Mouse (Mus musculus): ENCODE data around the gene Tmem44. TPM values are rescaled to one million over a fixed set of nuclear protein-coding genes. Genes with fewer than 3 reads are reported as not detected.

The Tmem44 gene
- total and polyA plus RNA-seq, 2 experiments from 2014 or later = 66.6 to 107 TPM

GRCm38 (mm10) chr16:30511563-30512340 is 38.9 kb downstream of the Tmem44 start:
- ATAC-seq = no peak
- Histone ChIP-seq H3K4me2 (ENCODE audit: low read depth) (peak overlapping the region; percentile 58), H3K27me3 (ENCODE audit: insufficient read depth, low read length) (no peaks in the 10 kb centered on the region), H3K9ac (peak overlapping the region; percentile 88), H3K27ac (ENCODE audit: low read depth, low read length) (peak overlapping the region; percentile 96; the same call in 1 of the 2 replicates), H3K36me3 (ENCODE audit: insufficient read depth) (peaks cover 38% of the 10 kb centered on the region), H3K4me3 (ENCODE audit: low read depth, low read length) (peak overlapping the region; percentile 61), H3K4me1 (ENCODE audit: insufficient read depth) (peaks cover 5% of the 10 kb centered on the region; the same call in 1 of the 2 replicates), H3K9me3 (ENCODE audit: low read length) (no peaks in the 10 kb centered on the region)
- 78% methylated on average over 13 of the region's 13 CpGs for WGBS
- no peak for TF ChIP-seq CTCF (IDR thresholded peaks at IDR 0.05; ENCODE audit: low read depth)
- no peak for DNase-seq

GRCm38 (mm10) chr16:30510504-30511451 is 39.9 kb downstream of the Tmem44 start:
- Histone ChIP-seq H3K27ac (ENCODE audit: low read depth, low read length) (peak overlapping the region; percentile 96), H3K9ac (peak overlapping the region; percentile 88), H3K4me3 (ENCODE audit: low read depth, low read length) (peak overlapping the region; percentile 61), H3K4me2 (ENCODE audit: low read depth) (peak overlapping the region; percentile 58), H3K36me3 (ENCODE audit: insufficient read depth) (peaks cover 32% of the 10 kb centered on the region), H3K9me3 (ENCODE audit: low read length) (no peaks in the 10 kb centered on the region), H3K27me3 (ENCODE audit: insufficient read depth, low read length) (no peaks in the 10 kb centered on the region), H3K4me1 (ENCODE audit: insufficient read depth) (peaks cover 5% of the 10 kb centered on the region; the same call in 1 of the 2 replicates)
- WGBS = 3% methylated on average over 44 of the region's 44 CpGs
- no peak for TF ChIP-seq CTCF (IDR thresholded peaks at IDR 0.05; ENCODE audit: low read depth)
- DNase-seq = peak; percentile 93
- peak; percentile 93 for ATAC-seq

- peak overlapping the region; percentile 61 for H3K4me3 ChIP-seq (ENCODE audit: low read depth, low read length)
- H3K4me1 ChIP-seq (ENCODE audit: insufficient read depth) = peaks cover 5% of the 10 kb centered on the region; the same call in 1 of the 2 replicates
- peak overlapping the region; percentile 96 for H3K27ac ChIP-seq (ENCODE audit: low read depth, low read length)
- peak overlapping the region; percentile 88 for H3K9ac ChIP-seq
- no peak for TF ChIP-seq CTCF (IDR thresholded peaks at IDR 0.05; ENCODE audit: low read depth)
- no peaks in the 10 kb centered on the region for H3K9me3 ChIP-seq (ENCODE audit: low read length)
- DNase-seq = no peak
- peaks cover 26% of the 10 kb centered on the region for H3K36me3 ChIP-seq (ENCODE audit: insufficient read depth)
- 29% methylated on average over 9 of the region's 9 CpGs for WGBS
- peak overlapping the region; percentile 58 for H3K4me2 ChIP-seq (ENCODE audit: low read depth)
- H3K27me3 ChIP-seq (ENCODE audit: insufficient read depth, low read length) = no peaks in the 10 kb centered on the region
- peak; percentile 23; the same call in 1 of the 2 replicates for ATAC-seq
Observed at GRCm38 (mm10) chr16:30510091-30510490, 40.6 kb downstream of the Tmem44 start.

GRCm38 (mm10) chr16:30509340-30509739 is 41.3 kb downstream of the Tmem44 start:
- Histone ChIP-seq H3K4me1 (ENCODE audit: insufficient read depth) (peaks cover 5% of the 10 kb centered on the region; the same call in 1 of the 2 replicates), H3K9ac (no peak overlapping the region), H3K4me2 (ENCODE audit: low read depth) (no peak overlapping the region), H3K36me3 (ENCODE audit: insufficient read depth) (peaks cover 21% of the 10 kb centered on the region), H3K9me3 (ENCODE audit: low read length) (no peaks in the 10 kb centered on the region), H3K4me3 (ENCODE audit: low read depth, low read length) (no peak overlapping the region), H3K27me3 (ENCODE audit: insufficient read depth, low read length) (no peaks in the 10 kb centered on the region), H3K27ac (ENCODE audit: low read depth, low read length) (no peak overlapping the region)
- no peak for TF ChIP-seq CTCF (IDR thresholded peaks at IDR 0.05; ENCODE audit: low read depth)
- 94% methylated on average over 12 of the region's 12 CpGs for WGBS
- DNase-seq (no peak), ATAC-seq (no peak)

GRCm38 (mm10) chr16:30508738-30509137 is 41.9 kb downstream of the Tmem44 start:
- H3K4me3 ChIP-seq (ENCODE audit: low read depth, low read length) = no peak overlapping the region
- TF ChIP-seq CTCF (IDR thresholded peaks at IDR 0.05; ENCODE audit: low read depth) = no peak
- H3K4me2 ChIP-seq (ENCODE audit: low read depth) = no peak overlapping the region
- peaks cover 5% of the 10 kb centered on the region; the same call in 1 of the 2 replicates for H3K4me1 ChIP-seq (ENCODE audit: insufficient read depth)
- peaks cover 15% of the 10 kb centered on the region for H3K36me3 ChIP-seq (ENCODE audit: insufficient read depth)
- DNase-seq (no peak), ATAC-seq (no peak)
- 93% methylated on average over 9 of the region's 9 CpGs for WGBS
- no peak overlapping the region for H3K9ac ChIP-seq
- H3K27ac ChIP-seq (ENCODE audit: low read depth, low read length) = no peak overlapping the region
- H3K9me3 ChIP-seq (ENCODE audit: low read length) = no peaks in the 10 kb centered on the region
- no peaks in the 10 kb centered on the region for H3K27me3 ChIP-seq (ENCODE audit: insufficient read depth, low read length)

- Histone ChIP-seq H3K4me3 (ENCODE audit: low read depth, low read length) (no peak overlapping the region), H3K9ac (no peak overlapping the region), H3K27ac (ENCODE audit: low read depth, low read length) (no peak overlapping the region), H3K9me3 (ENCODE audit: low read length) (no peaks in the 10 kb centered on the region), H3K4me1 (ENCODE audit: insufficient read depth) (peaks cover 5% of the 10 kb centered on the region; the same call in 1 of the 2 replicates), H3K36me3 (ENCODE audit: insufficient read depth) (no peaks in the 10 kb centered on the region), H3K27me3 (ENCODE audit: insufficient read depth, low read length) (no peaks in the 10 kb centered on the region), H3K4me2 (ENCODE audit: low read depth) (no peak overlapping the region)
- DNase-seq (no peak), ATAC-seq (no peak)
- WGBS = 70% methylated on average over 10 of the region's 10 CpGs
- TF ChIP-seq CTCF (IDR thresholded peaks at IDR 0.05; ENCODE audit: low read depth) = no peak
Observed at GRCm38 (mm10) chr16:30507120-30507519, 43.5 kb downstream of the Tmem44 start.
